Mouse (Mus musculus) testis, adult 2 months (tissue): ENCODE data around the gene Gdf15.

Experiments used
- CTCF ChIP-seq: fragments of 200-500 bp; IDR thresholded peaks from 2 replicates; pipeline ENCODE4 v1.5.1; 2012; ENCODE audit warnings: low read depth, mild to moderate bottlenecking, inconsistent platforms, low read length, moderate library complexity; ENCODE audit not compliant: control insufficient read depth, insufficient read depth, insufficient replicate concordance
- POLR2A ChIP-seq: fragments of 200-500 bp; IDR thresholded peaks from 2 replicates; pipeline ENCODE4 v1.6.1; 2012; ENCODE audit warnings: low read depth, mild to moderate bottlenecking, inconsistent platforms, low read length, moderate library complexity; ENCODE audit not compliant: control insufficient read depth

- TF ChIP-seq CTCF (no peak), POLR2A (peak; percentile 85)
Measured at GRCm38 (mm10) chr8:70618888-70619334, 13.3 kb downstream of the Gdf15 start.
